Mouse (Mus musculus): ENCODE data around the gene Mrrf. TPM values are rescaled to one million over a fixed set of nuclear protein-coding genes. Genes with fewer than 3 reads are reported as not detected.

Gene Mrrf
- polyA plus RNA-seq, 1 experiment = 34.4 TPM

GRCm38 (mm10) chr2:36210796-36211195 is 74.6 kb downstream of the Mrrf start:
- TF ChIP-seq CTCF (IDR thresholded peaks at IDR 0.05; ENCODE audit: borderline replicate concordance, insufficient read depth, low read length) = no peak
- Histone ChIP-seq H3K27ac (ENCODE audit: insufficient read depth, low read length) (no peak overlapping the region), H3K4me3 (ENCODE audit: insufficient read depth, low read length) (no peak overlapping the region), H3K4me1 (ENCODE audit: control insufficient read depth, insufficient read depth, low read length) (no peaks in the 10 kb centered on the region)

DNA sequence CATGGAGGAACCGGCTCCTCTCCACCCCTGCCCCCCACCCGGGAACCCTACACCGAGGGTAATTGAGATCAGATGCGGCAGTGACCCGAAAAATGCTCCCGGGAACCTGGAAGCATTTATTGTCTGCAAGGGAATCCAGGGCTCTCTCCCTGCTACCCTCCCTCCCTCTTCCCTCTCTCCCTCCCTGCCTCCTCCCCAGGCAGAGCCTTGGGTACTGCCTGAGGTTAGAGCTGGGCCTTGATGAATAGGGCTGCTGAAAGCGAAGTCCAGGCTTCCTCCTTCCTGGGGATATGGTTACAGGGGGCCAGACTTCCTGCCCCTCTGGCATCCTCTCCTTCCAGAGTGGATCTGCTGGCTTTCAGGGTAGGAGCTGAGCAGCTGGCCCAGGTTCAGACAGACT is 75.6 kb downstream of the Mrrf start:
- no peak overlapping the region for H3K27ac ChIP-seq (ENCODE audit: insufficient read depth, low read length)
- no peak overlapping the region for H3K4me3 ChIP-seq (ENCODE audit: insufficient read depth, low read length)
- TF ChIP-seq POLR2A (IDR thresholded peaks at IDR 0.05; ENCODE audit: low read depth, low read length) (no peak), CTCF (IDR thresholded peaks at IDR 0.05; ENCODE audit: borderline replicate concordance, insufficient read depth, low read length) (no peak)
- no peaks in the 10 kb centered on the region for H3K4me1 ChIP-seq (ENCODE audit: control insufficient read depth, insufficient read depth, low read length)

DNA sequence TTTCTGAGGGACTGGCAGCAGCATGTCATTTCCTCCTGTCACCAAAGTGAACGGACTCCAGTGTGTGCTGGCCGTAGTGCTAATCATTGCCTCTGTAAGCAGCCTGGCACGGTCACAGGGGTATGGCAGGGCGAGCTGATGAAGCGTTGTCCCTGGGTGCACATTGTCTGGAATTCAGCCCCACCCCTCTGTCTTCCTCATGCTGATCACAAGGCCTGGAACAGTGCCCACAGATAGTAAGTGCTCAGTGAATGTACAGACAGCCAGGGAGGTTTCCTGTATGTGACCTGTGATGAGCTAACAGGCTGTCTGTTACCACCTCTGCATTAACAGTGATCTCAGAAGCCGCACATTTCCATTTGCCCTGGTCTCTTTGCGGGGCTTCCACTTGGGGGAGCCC is 76.9 kb downstream of the Mrrf start:
- Histone ChIP-seq H3K4me1 (ENCODE audit: control insufficient read depth, insufficient read depth, low read length) (peaks cover 4% of the 10 kb centered on the region; the same call in 1 of the 2 replicates), H3K4me3 (ENCODE audit: insufficient read depth, low read length) (no peak overlapping the region), H3K27ac (ENCODE audit: insufficient read depth, low read length) (no peak overlapping the region)
- TF ChIP-seq CTCF (IDR thresholded peaks at IDR 0.05; ENCODE audit: borderline replicate concordance, insufficient read depth, low read length) (no peak), POLR2A (IDR thresholded peaks at IDR 0.05; ENCODE audit: low read depth, low read length) (no peak)

DNA sequence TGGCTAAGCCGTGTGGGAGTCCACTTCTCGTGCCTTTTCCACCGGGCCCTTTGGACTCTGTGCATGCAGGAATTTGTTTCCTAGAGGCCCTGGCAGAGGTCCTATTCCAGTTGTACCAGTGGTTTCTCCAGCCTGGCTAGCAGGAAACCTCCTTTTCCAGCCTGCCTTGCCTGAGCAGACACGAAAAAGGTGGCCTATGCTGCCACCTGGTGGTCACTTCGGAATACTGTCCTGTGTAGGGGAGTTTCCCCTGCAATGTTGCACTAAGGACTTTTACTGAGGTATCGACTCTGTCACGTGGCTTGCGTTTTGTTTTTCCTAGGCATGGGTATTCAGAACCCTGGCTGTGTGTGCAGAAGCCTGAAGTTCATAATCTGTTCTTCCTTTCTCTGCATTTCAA is 77.8 kb downstream of the Mrrf start:
- TF ChIP-seq CTCF (IDR thresholded peaks at IDR 0.05; ENCODE audit: borderline replicate concordance, insufficient read depth, low read length) (peak; percentile 83; the same call in 1 of the 2 replicates), POLR2A (IDR thresholded peaks at IDR 0.05; ENCODE audit: low read depth, low read length) (no peak)
- Histone ChIP-seq H3K4me1 (ENCODE audit: control insufficient read depth, insufficient read depth, low read length) (peaks cover 4% of the 10 kb centered on the region; the same call in 1 of the 2 replicates), H3K27ac (ENCODE audit: insufficient read depth, low read length) (no peak overlapping the region), H3K4me3 (ENCODE audit: insufficient read depth, low read length) (no peak overlapping the region)

DNA sequence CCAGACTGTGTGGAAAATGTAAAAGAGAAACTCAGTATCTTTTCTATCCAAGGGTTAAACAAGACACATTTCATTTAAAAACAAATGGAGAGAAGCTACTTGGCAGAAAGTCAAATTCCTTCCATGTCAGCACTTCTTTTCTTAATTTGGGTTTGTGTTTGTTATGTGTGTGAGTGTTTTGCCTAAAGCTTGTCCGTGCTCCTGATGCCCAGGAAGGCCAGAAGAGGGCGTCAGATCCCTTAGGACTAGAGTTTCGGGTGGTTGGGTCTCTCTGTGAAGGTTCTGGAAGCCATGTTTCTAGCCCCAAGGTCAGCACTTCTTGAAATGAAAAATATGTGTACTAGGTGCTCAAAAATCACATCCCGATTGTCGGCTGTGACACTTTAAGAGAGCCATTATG is 78.2 kb downstream of the Mrrf start:
- H3K27ac ChIP-seq (ENCODE audit: insufficient read depth, low read length) = no peak overlapping the region
- TF ChIP-seq CTCF (IDR thresholded peaks at IDR 0.05; ENCODE audit: borderline replicate concordance, insufficient read depth, low read length) (peak; percentile 72; the same call in 1 of the 2 replicates), POLR2A (IDR thresholded peaks at IDR 0.05; ENCODE audit: low read depth, low read length) (no peak)
- no peak overlapping the region for H3K4me3 ChIP-seq (ENCODE audit: insufficient read depth, low read length)
- peaks cover 4% of the 10 kb centered on the region; the same call in 1 of the 2 replicates for H3K4me1 ChIP-seq (ENCODE audit: control insufficient read depth, insufficient read depth, low read length)

GRCm38 (mm10) chr2:36215203-36215739 is 79.1 kb downstream of the Mrrf start:
- Histone ChIP-seq H3K4me3 (ENCODE audit: insufficient read depth, low read length) (no peak overlapping the region), H3K4me1 (ENCODE audit: control insufficient read depth, insufficient read depth, low read length) (peaks cover 4% of the 10 kb centered on the region; the same call in 1 of the 2 replicates), H3K27ac (ENCODE audit: insufficient read depth, low read length) (no peak overlapping the region)
- TF ChIP-seq CTCF (IDR thresholded peaks at IDR 0.05; ENCODE audit: borderline replicate concordance, insufficient read depth, low read length) = no peak

GRCm38 (mm10) chr2:36216546-36216945 is 80.4 kb downstream of the Mrrf start:
- no peak overlapping the region for H3K4me3 ChIP-seq (ENCODE audit: insufficient read depth, low read length)
- no peak for TF ChIP-seq CTCF (IDR thresholded peaks at IDR 0.05; ENCODE audit: borderline replicate concordance, insufficient read depth, low read length)
- TF ChIP-seq POLR2A (IDR thresholded peaks at IDR 0.05; ENCODE audit: low read depth, low read length) = no peak
- peaks cover 4% of the 10 kb centered on the region; the same call in 1 of the 2 replicates for H3K4me1 ChIP-seq (ENCODE audit: control insufficient read depth, insufficient read depth, low read length)
- no peak overlapping the region for H3K27ac ChIP-seq (ENCODE audit: insufficient read depth, low read length)

DNA sequence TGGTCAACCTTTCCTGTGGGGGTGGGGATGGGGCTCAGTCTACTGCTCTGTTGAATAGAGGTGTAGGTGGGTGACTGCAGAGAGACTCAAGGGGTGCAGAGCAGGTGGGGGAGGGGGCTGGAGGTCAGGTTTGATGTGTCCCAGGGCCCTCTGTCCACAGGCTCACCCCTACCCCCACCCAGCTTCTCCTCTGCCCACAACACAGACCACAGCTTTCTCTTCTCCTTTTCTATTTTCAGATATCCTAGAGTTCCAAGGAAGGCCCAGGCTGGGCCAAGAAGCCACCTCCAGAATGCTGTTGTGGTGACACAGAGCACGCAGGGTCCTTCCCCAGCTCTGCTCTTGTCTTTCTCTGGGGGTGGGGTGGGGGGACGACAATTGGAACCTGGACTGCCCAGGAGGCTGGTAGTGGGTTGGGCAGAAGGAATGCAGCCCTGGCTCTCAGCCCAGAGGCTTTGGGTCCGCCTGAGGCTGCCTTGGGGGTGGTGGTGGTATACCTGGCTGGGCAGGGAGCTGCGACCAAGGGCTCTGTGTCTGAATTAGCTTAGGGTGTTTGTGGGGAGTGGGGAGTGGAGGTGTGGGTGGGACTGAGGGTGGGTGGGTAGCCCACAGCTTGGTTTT is 80.9 kb downstream of the Mrrf start:
- Histone ChIP-seq H3K4me3 (ENCODE audit: insufficient read depth, low read length) (no peak overlapping the region), H3K27ac (ENCODE audit: insufficient read depth, low read length) (no peak overlapping the region), H3K4me1 (ENCODE audit: control insufficient read depth, insufficient read depth, low read length) (peaks cover 4% of the 10 kb centered on the region; the same call in 1 of the 2 replicates)
- no peak for TF ChIP-seq CTCF (IDR thresholded peaks at IDR 0.05; ENCODE audit: borderline replicate concordance, insufficient read depth, low read length)
- TF ChIP-seq POLR2A (IDR thresholded peaks at IDR 0.05; ENCODE audit: low read depth, low read length) = no peak

GRCm38 (mm10) chr2:36217692-36218233 is 81.6 kb downstream of the Mrrf start:
- TF ChIP-seq POLR2A (IDR thresholded peaks at IDR 0.05; ENCODE audit: low read depth, low read length) (no peak), CTCF (IDR thresholded peaks at IDR 0.05; ENCODE audit: borderline replicate concordance, insufficient read depth, low read length) (no peak)
- no peak overlapping the region for H3K27ac ChIP-seq (ENCODE audit: insufficient read depth, low read length)
- H3K4me1 ChIP-seq (ENCODE audit: control insufficient read depth, insufficient read depth, low read length) = peaks cover 4% of the 10 kb centered on the region; the same call in 1 of the 2 replicates
- no peak overlapping the region for H3K4me3 ChIP-seq (ENCODE audit: insufficient read depth, low read length)

DNA sequence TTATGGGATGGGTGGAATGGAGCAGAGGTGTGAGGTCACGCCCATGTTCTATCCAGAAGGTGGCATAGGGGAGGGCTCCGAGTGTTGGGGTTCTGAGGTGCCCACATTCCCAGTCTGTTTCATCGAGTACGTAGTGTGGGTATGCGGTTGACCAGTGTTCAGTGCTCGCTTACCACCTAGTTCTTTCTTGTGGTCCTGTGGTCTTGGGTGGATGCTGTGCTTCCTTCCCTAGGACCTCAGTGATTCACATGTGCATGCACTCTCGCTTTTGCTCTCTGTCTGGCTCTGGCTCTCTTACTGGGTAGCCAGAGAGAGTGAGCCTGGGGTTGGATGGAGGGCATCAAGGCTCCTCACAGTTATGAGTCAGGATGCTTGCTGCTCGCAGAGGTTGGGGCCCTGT is 83.9 kb downstream of the Mrrf start:
- H3K4me1 ChIP-seq (ENCODE audit: control insufficient read depth, insufficient read depth, low read length) = peaks cover 4% of the 10 kb centered on the region; the same call in 1 of the 2 replicates
- H3K27ac ChIP-seq (ENCODE audit: insufficient read depth, low read length) = no peak overlapping the region
- no peak for TF ChIP-seq POLR2A (IDR thresholded peaks at IDR 0.05; ENCODE audit: low read depth, low read length)
- no peak for TF ChIP-seq CTCF (IDR thresholded peaks at IDR 0.05; ENCODE audit: borderline replicate concordance, insufficient read depth, low read length)
- H3K4me3 ChIP-seq (ENCODE audit: insufficient read depth, low read length) = no peak overlapping the region

Measured in embryonic fibroblast, embryonic 13.5 days (primary cell).